Mouse (Mus musculus): ENCODE measurements around the gene 4930412O13Rik.
A peak's percentile ranks its signal among the peaks of the same experiment; 100 is the strongest.

The 4930412O13Rik gene

GRCm38 (mm10) chr2:9881611-9882023, 565 bp downstream of the 4930412O13Rik start:
- peak in 1 of 2 experiments; percentile 24 for DNase-seq

GRCm38 (mm10) chr2:9882371-9882925, 1.4 kb downstream of the 4930412O13Rik start:
- peak; percentile 37 to 46 for DNase-seq

DNA sequence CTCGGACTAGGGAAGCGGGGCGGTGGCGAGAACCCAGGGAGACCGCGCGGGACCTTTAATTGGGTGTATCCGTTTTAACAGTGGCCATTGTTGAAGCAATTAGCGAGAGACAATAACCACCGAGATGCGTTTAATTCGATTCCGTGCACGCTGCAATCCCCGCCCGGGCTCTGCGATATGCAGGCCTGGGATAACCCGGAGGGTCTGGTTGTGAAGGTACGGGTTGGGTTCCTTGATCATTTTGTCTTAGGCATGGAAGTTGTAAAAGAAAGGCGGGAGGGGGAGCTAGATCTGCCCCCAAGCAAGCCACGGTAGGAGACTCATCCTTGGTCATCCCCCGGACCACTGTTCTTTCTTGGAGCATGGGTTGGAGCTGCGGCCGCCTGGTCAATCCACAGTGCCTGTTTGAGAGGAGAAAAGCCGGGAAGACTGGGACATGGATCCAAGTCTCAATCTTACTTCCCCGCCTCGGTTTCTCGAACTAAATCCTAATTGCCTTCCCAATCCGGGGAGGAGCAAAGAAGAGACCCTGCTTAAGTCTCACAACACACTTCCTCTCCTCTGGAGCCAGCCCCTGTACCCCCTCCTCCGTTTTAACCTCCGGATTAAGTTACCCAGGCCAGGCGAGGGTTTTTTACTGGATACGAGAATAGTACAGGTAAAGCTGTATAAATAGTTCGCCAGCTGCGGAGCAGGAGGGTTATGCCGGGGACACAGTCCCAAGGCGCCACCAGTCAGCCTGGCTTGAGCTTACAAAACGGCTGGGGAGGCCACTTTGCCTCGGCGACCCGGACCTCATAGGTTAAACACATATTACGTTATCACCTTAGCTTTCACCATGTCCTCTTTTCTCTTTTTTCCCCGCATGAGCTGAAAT, 2.1 kb downstream of the 4930412O13Rik start:
- DNase-seq, result peak; percentile 36 to 57

DNA sequence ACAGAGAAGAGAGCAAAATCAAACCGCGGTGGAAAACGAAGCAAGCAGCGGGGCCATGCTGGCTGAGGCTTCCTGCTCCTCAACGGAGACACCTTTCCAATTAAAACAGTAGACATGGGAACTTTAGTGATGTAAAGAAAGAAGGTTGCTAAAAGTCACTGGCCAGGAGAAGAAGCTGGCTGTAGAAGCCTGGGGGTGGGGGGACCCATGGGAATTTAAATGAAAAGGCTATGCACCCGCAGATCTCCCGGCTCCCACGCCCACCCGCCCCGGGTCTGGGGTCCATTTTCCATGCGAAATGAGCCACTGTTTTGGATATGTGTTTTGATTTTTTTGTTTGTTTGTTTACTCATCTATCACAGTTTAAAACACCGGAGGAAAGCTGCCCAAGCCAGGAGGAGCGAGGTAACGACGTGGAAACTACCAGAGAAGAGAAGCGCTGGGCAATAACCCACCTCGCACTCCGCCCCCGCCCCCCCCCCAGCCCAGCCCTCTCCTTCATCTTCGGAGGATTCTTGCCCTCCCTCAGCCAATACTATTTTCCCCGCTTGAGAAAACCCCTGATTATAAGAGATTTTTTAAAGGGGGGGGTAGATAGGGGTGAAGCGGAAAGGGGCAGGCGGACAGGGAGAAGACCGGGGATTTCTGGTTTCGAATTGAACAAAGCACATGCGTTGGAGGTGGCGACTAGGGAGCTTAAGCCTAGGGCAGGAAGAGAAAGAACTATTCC, 2.9 kb downstream of the 4930412O13Rik start:
- DNase-seq, result no peak

DNA sequence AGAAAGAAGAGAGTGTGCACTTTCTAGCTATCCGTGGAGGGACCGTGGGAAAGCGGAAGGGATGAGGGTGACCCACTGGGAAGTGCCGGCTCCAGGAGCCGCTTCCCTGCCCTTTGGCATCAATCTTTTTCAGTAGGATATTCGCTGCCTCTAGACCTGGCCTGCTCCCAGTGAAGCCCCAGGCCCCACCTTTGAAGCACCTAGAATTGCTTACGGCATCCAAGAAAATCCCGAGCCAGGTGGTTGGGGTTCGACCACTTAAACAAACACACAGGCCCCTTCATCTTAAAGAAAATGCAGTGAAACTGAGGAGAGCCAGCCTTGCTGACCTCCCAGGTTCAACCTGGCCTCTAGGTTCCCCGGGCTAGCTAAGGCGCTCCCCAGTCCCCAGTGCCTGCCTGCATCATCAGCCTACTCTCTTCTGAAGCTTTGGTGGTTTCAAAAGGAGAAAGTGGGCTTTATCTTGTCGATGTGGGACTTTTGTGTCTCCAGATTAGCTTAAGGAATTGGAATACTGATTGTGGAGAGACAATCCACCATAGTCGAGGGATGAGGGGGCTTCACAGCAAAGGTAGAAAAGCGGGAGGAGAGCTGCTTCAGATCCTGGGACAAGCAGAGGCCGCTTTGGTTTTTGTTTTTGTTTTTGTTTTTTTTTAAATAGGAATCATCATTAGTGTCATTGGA, 3.6 kb downstream of the 4930412O13Rik start:
- DNase-seq, result peak in 1 of 2 experiments; percentile 27

DNA sequence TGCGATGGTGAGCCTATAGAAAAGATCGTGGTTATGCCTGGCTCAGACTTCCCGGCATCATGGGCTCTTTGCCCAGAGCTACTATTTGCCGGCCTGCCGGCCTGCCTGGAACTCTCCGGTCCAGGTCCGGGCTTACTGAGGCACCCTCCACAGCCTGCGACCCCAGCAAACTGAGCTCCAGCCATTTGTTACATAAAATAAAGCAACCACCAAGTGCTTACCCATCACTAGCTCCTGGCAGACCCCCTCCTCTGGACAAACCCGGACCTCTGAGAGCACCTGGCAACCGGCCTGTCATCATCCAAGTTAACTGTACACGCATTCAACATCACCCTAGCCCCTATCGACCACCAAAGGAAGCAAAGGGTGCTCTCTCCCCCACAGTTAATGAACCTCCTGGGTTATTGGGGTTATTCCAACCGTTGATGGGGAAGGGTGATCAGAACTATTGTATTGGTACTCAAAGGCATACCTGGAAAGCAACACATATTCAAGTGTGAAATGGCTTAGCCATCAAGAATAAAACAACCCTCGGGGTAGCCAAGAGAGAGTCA, 4.2 kb downstream of the 4930412O13Rik start:
- peak in 1 of 2 experiments; percentile 32 for DNase-seq

- no peak for DNase-seq
These were observed 5.0 kb downstream of the 4930412O13Rik start for GRCm38 (mm10) chr2:9886031-9886430.

GRCm38 (mm10) chr2:9886921-9887610, 6.0 kb downstream of the 4930412O13Rik start:
- DNase-seq, result no peak

GRCm38 (mm10) chr2:9887636-9888035, 6.6 kb downstream of the 4930412O13Rik start:
- no peak for DNase-seq

- peak; percentile 49 to 64 for DNase-seq
These were observed 8.0 kb downstream of the 4930412O13Rik start, which contains the start of gene 9230102O04Rik for GRCm38 (mm10) chr2:9888913-9889650. Gene 9230102O04Rik (minus strand): TSS chr2:9889540.

DNA sequence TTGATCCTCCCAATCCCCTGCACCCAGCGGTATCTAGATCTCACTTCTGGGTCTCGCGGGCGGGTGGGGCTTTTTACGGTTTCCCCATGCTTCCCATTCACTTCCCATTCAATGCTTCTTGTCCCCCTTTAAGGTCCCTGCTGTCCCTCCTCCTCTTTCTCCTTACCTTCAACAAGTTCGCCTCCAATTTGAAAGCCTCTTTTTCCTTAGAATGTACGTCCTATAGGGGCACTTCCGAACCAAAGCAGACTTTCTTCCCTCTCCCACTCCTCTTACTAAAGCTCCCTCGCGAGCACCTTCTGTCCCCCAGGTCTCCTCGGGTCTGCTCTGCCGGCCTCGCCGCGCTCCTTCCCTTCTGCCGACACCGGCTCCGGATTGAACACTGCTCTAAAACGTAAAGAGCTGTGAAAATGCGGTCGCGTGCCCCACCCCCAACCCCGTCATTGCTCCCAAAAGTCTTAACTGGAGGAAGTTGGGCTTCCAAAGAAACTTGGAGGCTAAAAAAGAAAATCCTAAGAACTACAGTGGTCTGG, 8.7 kb downstream of the 4930412O13Rik start, which contains the start of gene Gata3:
TSS of gene Gata3 (minus strand) at position 384 of the 533 bp plus-strand sequence.
- DNase-seq, result peak in 1 of 2 experiments; percentile 14

DNA sequence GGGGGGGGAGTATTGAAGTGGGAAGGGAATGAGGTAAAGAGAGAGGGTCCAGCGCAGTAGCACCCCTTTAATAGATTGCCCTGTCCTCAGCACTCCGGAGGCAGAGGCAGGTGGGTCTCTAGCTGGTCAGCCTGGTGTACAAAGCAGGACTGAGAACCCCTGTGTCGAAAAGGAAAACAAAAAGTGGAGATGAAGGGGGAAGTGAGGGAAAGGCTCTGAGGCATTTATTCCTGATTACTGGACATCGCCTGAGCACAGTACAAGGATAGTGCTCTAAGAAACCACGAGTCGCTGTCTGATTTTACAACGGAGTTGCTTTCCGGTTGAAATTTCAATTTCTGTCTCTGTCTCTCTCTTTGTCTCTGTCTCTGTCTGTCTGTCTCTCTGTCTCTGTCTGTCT, 9.2 kb downstream of the 4930412O13Rik start:
- no peak for DNase-seq

GRCm38 (mm10) chr2:9890906-9891305, 9.9 kb downstream of the 4930412O13Rik start:
- DNase-seq, result no peak

DNA sequence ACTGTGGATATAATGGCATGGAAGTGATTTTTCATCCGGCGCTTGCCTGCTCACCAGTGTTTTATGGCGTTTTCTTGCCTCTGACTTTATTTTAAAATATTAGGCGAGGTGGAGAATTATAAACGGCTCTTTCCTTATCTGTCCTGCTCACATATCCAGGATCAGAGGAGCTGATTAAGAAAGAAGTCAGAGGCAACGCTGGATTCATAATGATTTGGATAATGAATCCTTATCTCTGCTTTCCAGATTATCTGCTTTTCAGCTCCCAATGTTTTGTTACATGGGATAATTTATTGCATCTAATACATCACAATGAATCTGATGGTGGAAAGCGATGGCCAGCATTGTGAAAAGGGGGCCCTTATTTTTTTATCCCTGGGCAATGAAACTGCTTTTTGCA, 11.5 kb downstream of the 4930412O13Rik start:
- DNase-seq, result peak in 1 of 2 experiments; percentile 15

GRCm38 (mm10) chr2:9893272-9893953, 12.4 kb downstream of the 4930412O13Rik start:
- no peak for DNase-seq

DNA sequence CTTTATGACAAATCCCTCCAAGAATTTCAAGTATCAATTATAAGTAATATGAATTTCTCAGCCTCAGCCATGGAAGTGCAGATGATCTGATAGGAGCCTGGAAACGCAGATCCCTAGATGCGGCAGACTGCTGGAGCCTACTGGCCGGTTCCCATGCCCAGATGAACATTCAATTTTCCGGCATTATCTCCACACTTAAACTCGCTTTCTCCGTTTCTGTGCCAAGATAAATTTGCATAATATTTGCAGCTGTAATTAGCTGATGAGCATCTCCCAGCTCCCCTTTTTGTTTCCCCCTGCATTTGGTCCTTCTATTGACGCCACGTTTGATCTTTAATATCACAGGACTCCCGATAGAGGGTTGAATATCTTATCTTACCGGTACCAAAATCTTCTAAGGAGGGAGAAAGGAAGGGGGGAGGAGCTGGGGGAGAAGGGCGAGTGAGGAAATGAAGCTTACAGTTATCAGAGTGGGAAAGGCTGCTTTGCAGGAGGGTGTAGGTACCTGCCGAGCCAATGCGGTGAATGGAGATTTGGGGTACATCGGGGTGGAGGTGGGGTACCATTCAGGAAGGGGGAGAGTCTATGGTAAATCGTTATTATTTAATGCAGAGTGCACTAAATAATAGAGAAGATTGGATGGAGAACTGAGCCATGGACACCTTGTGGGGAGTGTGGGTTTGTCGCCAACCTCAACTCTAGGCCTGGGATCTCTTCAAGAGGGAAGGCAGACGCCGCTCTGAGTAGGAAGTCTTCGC, 14.0 kb downstream of the 4930412O13Rik start:
- DNase-seq, result no peak

- DNase-seq, result peak in 1 of 2 experiments; percentile 11
These were observed 15.2 kb downstream of the 4930412O13Rik start for GRCm38 (mm10) chr2:9896097-9896770.

DNA sequence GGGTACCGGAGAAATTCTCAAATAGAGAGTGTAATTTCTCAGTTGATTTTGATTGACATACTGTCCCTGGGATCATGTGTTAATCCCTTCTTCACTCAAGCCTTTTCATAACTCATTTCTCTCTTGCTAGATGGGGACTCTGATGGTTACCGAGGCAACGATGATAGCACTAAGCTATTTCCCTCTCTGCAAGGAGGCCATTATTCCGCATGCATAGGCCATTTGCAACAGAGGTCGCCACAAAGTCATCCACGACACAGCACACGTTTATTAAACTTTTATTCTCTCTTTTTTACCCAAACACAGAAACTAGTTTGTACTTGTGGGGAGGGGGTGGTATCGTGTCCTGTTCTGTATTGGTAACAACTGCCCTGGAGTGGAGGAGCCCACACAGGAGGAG, 16.8 kb downstream of the 4930412O13Rik start:
- DNase-seq, result no peak

All from cerebellum, postnatal 14 days (tissue).